Mouse (Mus musculus) embryonic facial prominence, embryonic 14.5 days (tissue): Measurements from ENCODE around the gene Exosc2. TPM values are rescaled to one million over a fixed set of nuclear protein-coding genes. Genes with fewer than 3 reads are reported as not detected.
"Not testable (repeated sequence)": the region's sequence is repeated elsewhere in the genome, so short reads cannot be mapped to it uniquely, and the experiment has no call there.

ENCODE experiments used
- ATAC-seq: fragments of 200-750 bp; cut with Nextera tagmentation; 2 replicates; pipeline ENCODE4 v1.8.0; 2017; ENCODE audit warnings: low read depth, moderate number of reproducible peaks, moderate TSS enrichment
- DNase-seq: peaks from one replicate; pipeline ENCODE4 v3.0.0-alpha.2; 2015; ENCODE audit warnings: low spot score
- H3K27ac ChIP-seq: fragments of 300-500 bp; sonication (generic); replicated peaks from 2 replicates; pipeline ENCODE4 v1.5.1; 2014; ENCODE audit warnings: low read depth, mild to moderate bottlenecking, low read length, moderate library complexity
- H3K27me3 ChIP-seq: fragments of 300-500 bp; sonication (generic); replicated peaks from 2 replicates; pipeline ENCODE4 v1.6.1; 2014; ENCODE audit warnings: low read length; ENCODE audit not compliant: control insufficient read depth, insufficient read depth
- H3K36me3 ChIP-seq: fragments of 300-500 bp; sonication (generic); 2 replicates; pipeline ENCODE4 v1.6.1; 2014; ENCODE audit warnings: low read length, mixed read lengths; ENCODE audit not compliant: control insufficient read depth, insufficient read depth
- H3K4me1 ChIP-seq: fragments of 300-500 bp; sonication (generic); 2 replicates; pipeline ENCODE4 v1.6.1; 2014; ENCODE audit warnings: antibody characterized with exemption, low read length; ENCODE audit not compliant: control insufficient read depth, insufficient read depth
- H3K4me2 ChIP-seq: fragments of 300-500 bp; sonication (generic); 2 replicates; pipeline ENCODE4 v1.6.1; 2014; ENCODE audit warnings: low read depth, mild to moderate bottlenecking, low read length, moderate library complexity, mixed read lengths
- H3K4me3 ChIP-seq: fragments of 300-500 bp; sonication (generic); 2 replicates; pipeline ENCODE4 v1.5.1; 2014; ENCODE audit warnings: low read depth, mild to moderate bottlenecking, low read length
- H3K9ac ChIP-seq: fragments of 300-500 bp; sonication (generic); 2 replicates; pipeline ENCODE4 v1.6.1; 2014; ENCODE audit warnings: low read depth, mild to moderate bottlenecking, low read length, moderate library complexity, mixed read lengths
- H3K9me3 ChIP-seq: fragments of 300-500 bp; sonication (generic); 2 replicates; pipeline ENCODE4 v1.6.1; 2016; ENCODE audit warnings: low read length; ENCODE audit not compliant: control insufficient read depth
- WGBS: fragments of 180-500 bp; shearing (Covaris S2); extraction: QIAGEN DNeasy Blood & Tissue Kit; methylation state at CpG from one replicate; pipeline ENCODE4 v1.1.7; 2014; 5-methylcytosine and 5-hydroxymethylcytosine counted together
- polyA plus RNA-seq: library from polyadenylated mRNA; unstranded; fragments of >200 nt; fragmentation: Nextera tagmentation; extraction: Ambion mirVana; gene quantifications from 2 replicates; pipeline ENCODE4 v1.2.1, GENCODE M21; 2014

The Exosc2 gene
- polyA plus RNA-seq, 1 experiment from 2014 or later = 36.8 TPM

DNA sequence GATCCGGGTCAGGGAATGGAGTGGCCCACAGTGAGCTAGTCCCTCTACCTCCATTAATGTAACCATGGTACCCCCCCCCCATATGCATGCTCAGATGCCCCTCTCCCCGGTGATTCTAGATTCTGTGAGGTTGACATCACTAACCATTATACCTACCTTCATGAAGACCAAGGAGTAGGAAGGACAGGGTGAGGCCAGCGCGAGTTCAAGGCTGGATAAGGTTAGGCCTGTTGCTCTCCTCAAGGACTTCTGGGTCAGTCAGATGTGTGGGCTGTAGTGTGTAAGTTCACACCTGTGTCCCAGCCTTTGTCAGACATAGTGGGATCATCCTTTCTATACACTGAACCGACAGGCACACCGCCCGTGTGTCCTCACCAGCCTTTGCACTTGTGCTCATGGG is 14.1 kb upstream of the Exosc2 start:
- Histone ChIP-seq H3K9me3 (0 out of 2 replicates have a peak, but pooled peaks cover 3% of the 10 kb centered on the region), H3K4me2 (no peak overlapping the region), H3K4me3 (no peak overlapping the region), H3K27ac (no peak overlapping the region), H3K9ac (no peak overlapping the region), H3K4me1 (0 out of 2 replicates have a peak, but pooled peaks cover 6% of the 10 kb centered on the region), H3K36me3 (no peaks in the 10 kb centered on the region), H3K27me3 (peaks cover 57% of the 10 kb centered on the region)
- no peak for ATAC-seq
- WGBS = 81% methylated on average over 7 of the region's 7 CpGs
- DNase-seq = no peak

DNA sequence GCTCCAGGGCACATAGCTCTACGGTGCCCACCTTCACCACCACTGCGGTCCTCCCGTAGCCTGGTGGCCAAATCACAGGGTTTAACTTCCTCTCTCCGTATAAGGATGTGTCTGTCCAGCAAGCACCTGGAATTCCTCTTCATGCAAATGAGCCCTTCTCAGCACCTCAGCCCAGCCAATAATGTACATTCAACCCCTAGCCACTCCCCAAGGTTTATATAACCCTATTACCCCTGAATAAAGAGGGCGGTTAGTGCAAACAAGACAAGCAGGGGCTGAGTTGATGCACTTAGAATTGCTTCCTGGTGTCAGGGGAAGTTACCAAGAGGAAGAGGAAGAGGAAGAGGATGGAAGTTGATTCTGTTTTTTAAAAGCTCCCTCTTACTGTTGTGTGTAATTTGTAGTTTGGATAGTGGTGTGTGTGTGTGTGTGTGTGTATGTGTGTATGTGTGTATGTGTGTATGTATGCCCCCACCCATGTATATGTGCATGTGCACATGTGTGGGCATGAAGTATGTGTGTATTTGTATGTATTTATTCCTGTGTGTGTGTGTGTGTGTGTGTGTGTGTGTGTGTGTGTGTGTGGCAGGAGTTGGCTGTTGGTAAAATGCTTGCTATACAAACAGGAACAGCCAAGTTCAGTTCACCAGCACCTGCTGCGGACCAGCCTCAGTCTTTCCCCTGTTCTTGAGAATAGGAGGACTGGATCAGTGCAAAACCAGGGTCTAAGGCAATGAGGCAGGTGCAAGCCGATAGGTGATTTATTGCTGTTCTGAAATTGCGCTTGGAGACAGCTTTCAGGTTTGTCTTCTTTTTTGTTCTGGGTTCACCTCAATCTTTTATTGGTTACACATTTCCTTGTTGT is 7.3 kb upstream of the Exosc2 start:
- 55% methylated on average over 8 of the region's 8 CpGs for WGBS
- Histone ChIP-seq H3K4me3 (no peak overlapping the region), H3K9ac (no peak overlapping the region), H3K36me3 (no peaks in the 10 kb centered on the region), H3K27ac (no peak overlapping the region), H3K27me3 (no peaks in the 10 kb centered on the region; the same call in 1 of the 2 replicates), H3K4me1 (no peaks in the 10 kb centered on the region), H3K4me2 (no peak overlapping the region), H3K9me3 (0 out of 2 replicates have a peak, but pooled peaks cover 3% of the 10 kb centered on the region)
- DNase-seq = no peak
- ATAC-seq = no peak

DNA sequence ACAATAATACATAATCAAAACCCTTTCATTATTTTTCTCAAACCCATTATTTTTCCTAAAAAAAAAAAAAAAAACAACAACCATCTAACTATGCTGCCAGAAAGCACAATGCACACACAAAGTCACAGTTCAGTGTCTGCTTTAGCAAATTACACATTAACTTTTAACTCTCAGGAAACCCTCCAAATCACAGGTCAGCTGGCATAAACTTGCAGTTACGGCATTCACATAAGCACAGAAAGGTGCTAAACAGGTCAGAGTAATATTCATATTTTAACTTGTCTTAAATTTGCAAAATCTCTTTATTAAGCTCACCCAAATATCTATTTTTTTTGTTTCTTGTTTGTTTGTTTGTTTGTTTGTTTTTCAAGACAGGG is 6.7 kb upstream of the Exosc2 start:
- Histone ChIP-seq H3K4me3 (no peak overlapping the region), H3K27me3 (no peaks in the 10 kb centered on the region; the same call in 1 of the 2 replicates), H3K9ac (no peak overlapping the region), H3K9me3 (0 out of 2 replicates have a peak, but pooled peaks cover 3% of the 10 kb centered on the region), H3K4me2 (no peak overlapping the region), H3K36me3 (no peaks in the 10 kb centered on the region), H3K27ac (no peak overlapping the region), H3K4me1 (no peaks in the 10 kb centered on the region)
- DNase-seq (no peak), ATAC-seq (no peak)
- 85% methylated on average over 1 of the region's 1 CpGs for WGBS

DNA sequence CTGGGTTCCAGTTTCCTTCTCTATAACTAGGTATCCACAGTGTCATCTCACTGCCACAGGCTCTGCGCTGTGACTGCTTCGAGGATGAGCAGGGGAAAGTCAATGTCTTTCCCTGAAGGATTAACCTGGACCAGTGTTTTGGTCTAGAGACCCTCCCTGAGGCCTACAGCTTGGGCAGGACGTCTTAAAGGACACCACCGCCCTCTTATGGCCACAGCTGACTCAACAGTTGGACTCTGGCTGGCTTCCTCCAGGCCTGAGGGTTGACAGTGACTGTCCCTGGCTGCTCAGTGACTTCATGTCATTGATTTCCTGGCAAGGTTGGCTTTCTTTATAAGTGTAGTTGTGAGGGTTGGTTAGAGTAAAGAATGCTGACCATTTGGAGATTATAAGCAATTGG is 3.2 kb upstream of the Exosc2 start:
- no peak overlapping the region for H3K27ac ChIP-seq
- H3K36me3 ChIP-seq = no peaks in the 10 kb centered on the region
- 15% methylated on average over 4 of the region's 4 CpGs for WGBS
- no peak overlapping the region for H3K4me3 ChIP-seq
- H3K9me3 ChIP-seq = no peaks in the 10 kb centered on the region
- H3K27me3 ChIP-seq = no peaks in the 10 kb centered on the region; the same call in 1 of the 2 replicates
- ATAC-seq (no peak), DNase-seq (no peak)
- no peaks in the 10 kb centered on the region for H3K4me1 ChIP-seq
- H3K9ac ChIP-seq = no peak overlapping the region
- no peak overlapping the region for H3K4me2 ChIP-seq

DNA sequence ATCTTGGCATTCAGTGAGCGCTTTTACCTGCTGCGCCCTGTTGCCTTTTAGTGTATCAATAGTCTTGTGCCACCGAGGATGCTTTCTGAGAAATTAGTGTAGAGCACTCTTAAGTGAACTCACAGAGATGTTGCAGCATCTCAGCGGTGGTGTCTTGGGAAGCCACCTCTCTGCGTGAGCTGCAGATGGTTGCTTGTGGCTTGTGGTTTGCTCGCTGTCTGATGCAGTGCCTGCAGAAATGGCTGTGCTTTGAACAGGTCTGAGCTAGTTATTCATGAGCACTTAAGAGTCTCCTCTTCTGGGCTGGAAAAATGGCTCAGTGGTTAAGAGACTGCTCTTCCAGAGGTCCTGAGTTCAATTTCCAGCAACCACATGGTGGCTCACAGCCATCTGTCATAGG is 8.1 kb downstream of the Exosc2 start:
- H3K27me3 ChIP-seq = no peaks in the 10 kb centered on the region
- H3K27ac ChIP-seq = no peak overlapping the region
- H3K4me1 ChIP-seq = no peaks in the 10 kb centered on the region
- H3K36me3 ChIP-seq = peaks cover 70% of the 10 kb centered on the region
- no peak for ATAC-seq
- no peak for DNase-seq
- H3K9ac ChIP-seq = no peak overlapping the region
- no peak overlapping the region for H3K4me2 ChIP-seq
- WGBS = 95% methylated on average over 6 of the region's 6 CpGs
- H3K4me3 ChIP-seq = no peak overlapping the region
- no peaks in the 10 kb centered on the region for H3K9me3 ChIP-seq

DNA sequence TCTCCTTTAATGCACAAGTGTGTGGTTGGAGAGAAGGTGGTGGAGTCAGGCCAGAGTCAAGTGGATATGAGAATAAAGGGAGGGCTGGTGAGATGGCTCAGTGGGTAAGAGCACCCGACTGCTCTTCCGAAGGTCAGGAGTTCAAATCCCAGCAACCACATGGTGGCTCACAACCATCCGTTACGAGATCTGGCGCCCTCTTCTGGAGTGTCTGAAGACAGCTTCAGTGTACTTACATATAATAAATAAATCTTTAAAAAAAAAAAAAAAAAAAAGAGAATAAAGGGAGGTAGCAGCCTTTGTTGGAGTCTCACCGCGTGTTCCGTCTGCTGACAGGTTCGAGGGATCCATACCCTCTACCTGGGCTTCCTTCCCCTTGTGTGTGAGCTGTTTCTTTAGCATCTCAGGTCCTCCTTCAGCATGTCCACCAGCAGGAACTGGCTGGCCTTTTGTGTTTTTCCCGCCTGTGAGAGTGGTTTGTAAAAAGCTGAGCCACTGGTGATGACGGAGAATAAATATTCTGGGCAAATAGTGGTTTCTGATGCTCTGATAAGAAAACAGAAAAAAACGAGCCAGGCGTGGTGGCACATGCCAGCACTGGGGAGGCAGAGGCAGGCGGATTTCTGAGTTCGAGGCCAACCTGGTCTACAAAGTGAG is 10.7 kb downstream of the Exosc2 start:
- H3K4me3 ChIP-seq, ATAC-seq, H3K27me3 ChIP-seq, DNase-seq, H3K4me2 ChIP-seq, H3K9ac ChIP-seq, H3K27ac ChIP-seq, H3K9me3 ChIP-seq, H3K4me1 ChIP-seq: not testable (repeated sequence)
- 87% methylated on average over 15 of the region's 15 CpGs for WGBS
- H3K36me3 ChIP-seq = peaks cover 47% of the 10 kb centered on the region

DNA sequence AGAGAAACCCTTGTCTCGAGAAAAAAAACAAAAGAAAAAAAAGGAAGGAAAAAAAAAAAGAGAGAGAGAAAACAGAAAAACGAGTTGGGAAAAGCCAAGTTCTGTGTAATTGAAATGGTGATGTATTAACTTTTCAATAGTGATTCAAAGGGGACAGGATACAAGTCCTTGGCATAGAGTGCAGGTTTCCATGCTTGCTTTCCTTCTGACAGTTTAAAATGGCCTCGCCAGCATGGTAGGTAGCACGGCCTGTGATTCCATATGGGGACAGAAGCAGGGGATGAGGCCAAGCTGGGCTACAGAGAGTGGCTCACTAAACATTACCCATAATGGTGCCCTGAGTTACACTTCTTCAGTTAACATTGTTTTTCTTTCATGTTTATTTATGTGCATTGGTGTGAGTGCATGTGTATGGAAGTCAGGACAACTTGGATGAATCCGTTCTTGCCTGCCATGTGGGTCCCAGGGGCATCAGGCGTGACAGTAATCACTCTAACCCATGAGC is 11.3 kb downstream of the Exosc2 start:
- H3K4me2 ChIP-seq = no peak overlapping the region
- 84% methylated on average over 6 of the region's 6 CpGs for WGBS
- no peaks in the 10 kb centered on the region for H3K9me3 ChIP-seq
- DNase-seq (no peak), ATAC-seq (no peak)
- H3K36me3 ChIP-seq = peaks cover 41% of the 10 kb centered on the region
- no peaks in the 10 kb centered on the region for H3K27me3 ChIP-seq
- H3K9ac ChIP-seq = no peak overlapping the region
- no peak overlapping the region for H3K4me3 ChIP-seq
- no peak overlapping the region for H3K27ac ChIP-seq
- no peaks in the 10 kb centered on the region for H3K4me1 ChIP-seq

DNA sequence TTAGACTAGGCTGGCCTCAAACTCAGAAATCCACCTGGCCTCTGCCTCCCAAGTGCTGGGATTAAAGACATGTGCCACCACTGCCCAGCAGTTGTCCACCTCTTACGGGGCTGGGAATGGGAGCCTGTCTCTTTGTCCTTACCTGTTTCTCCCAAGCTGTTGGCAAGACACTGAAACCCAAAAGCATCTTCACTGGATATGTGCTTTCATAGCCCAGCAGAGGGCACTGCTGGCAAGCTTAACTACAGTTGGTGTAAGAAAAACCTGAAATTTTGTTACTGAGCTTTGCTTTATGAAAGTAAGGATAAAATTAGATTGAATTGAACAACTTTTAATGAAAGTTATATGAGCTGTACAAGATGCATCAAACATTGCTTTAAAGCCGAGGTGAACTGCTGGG is 13.2 kb downstream of the Exosc2 start:
- no peak overlapping the region for H3K9ac ChIP-seq
- H3K27me3 ChIP-seq = no peaks in the 10 kb centered on the region
- peaks cover 23% of the 10 kb centered on the region for H3K36me3 ChIP-seq
- H3K9me3 ChIP-seq = no peaks in the 10 kb centered on the region
- no peak overlapping the region for H3K4me3 ChIP-seq
- DNase-seq (peak; percentile 84), ATAC-seq (no peak)
- WGBS = 29% methylated on average over 2 of the region's 2 CpGs
- H3K4me2 ChIP-seq = no peak overlapping the region
- no peak overlapping the region for H3K27ac ChIP-seq
- H3K4me1 ChIP-seq = no peaks in the 10 kb centered on the region
